Mouse (Mus musculus) heart, embryonic 16.5 days (tissue): ENCODE data around the gene Trex2. TPM values are rescaled to one million over a fixed set of nuclear protein-coding genes. Genes with fewer than 3 reads are reported as not detected.
"Not testable (repeated sequence)": the region's sequence is repeated elsewhere in the genome, so short reads cannot be mapped to it uniquely, and the experiment has no call there.

Experiments
- ATAC-seq: fragments of 200-750 bp; cut with Nextera tagmentation; replicated peaks from 2 replicates; pipeline ENCODE4 v1.8.0; 2017; ENCODE audit warnings: moderate number of reproducible peaks; ENCODE audit not compliant: insufficient read depth, low FRiP score; ENCODE audit errors: extremely low read depth
- H3K27ac ChIP-seq: fragments of 300-500 bp; sonication (generic); 2 replicates; pipeline ENCODE4 v1.5.1; 2014; ENCODE audit warnings: mild to moderate bottlenecking, low read length, control low read depth, moderate library complexity
- H3K27me3 ChIP-seq: fragments of 300-500 bp; sonication (generic); 2 replicates; pipeline ENCODE4 v1.6.1; 2014; ENCODE audit warnings: low read length, mixed read lengths; ENCODE audit not compliant: control insufficient read depth, insufficient read depth
- H3K36me3 ChIP-seq: fragments of 300-500 bp; sonication (generic); 2 replicates; pipeline ENCODE4 v1.6.1; 2014; ENCODE audit not compliant: control insufficient read depth, insufficient read depth
- H3K4me1 ChIP-seq: fragments of 300-500 bp; sonication (generic); 2 replicates; pipeline ENCODE4 v1.6.1; 2014; ENCODE audit warnings: low read length, mixed read lengths; ENCODE audit not compliant: control insufficient read depth, insufficient read depth
- H3K4me2 ChIP-seq: fragments of 300-500 bp; sonication (generic); 2 replicates; pipeline ENCODE4 v1.6.1; 2014; ENCODE audit warnings: low read depth, mild to moderate bottlenecking, control low read depth, low read length
- H3K4me3 ChIP-seq: fragments of 300-500 bp; sonication (generic); 2 replicates; pipeline ENCODE4 v1.5.1; 2014; ENCODE audit warnings: mild to moderate bottlenecking, control low read depth, low read length
- H3K9ac ChIP-seq: fragments of 300-500 bp; sonication (generic); 2 replicates; pipeline ENCODE4 v1.6.1; 2014; ENCODE audit warnings: low read length, control low read depth
- H3K9me3 ChIP-seq: fragments of 300-500 bp; sonication (generic); replicated peaks from 2 replicates; pipeline ENCODE4 v1.6.1; 2016; ENCODE audit warnings: low read length; ENCODE audit not compliant: control insufficient read depth
- WGBS: fragments of 180-500 bp; shearing (Covaris S2); extraction: QIAGEN DNeasy Blood & Tissue Kit; methylation state at CpG from one replicate; pipeline ENCODE4 v1.1.7; 2014; 5-methylcytosine and 5-hydroxymethylcytosine counted together
- polyA plus RNA-seq: library from polyadenylated mRNA; unstranded; fragments of >200 nt; fragmentation: Nextera tagmentation; extraction: Ambion mirVana; gene quantifications from 2 replicates; pipeline ENCODE4 v1.2.1, GENCODE M21; 2015

Gene Trex2
- polyA plus RNA-seq, 1 experiment from 2014 or later = not detected

DNA sequence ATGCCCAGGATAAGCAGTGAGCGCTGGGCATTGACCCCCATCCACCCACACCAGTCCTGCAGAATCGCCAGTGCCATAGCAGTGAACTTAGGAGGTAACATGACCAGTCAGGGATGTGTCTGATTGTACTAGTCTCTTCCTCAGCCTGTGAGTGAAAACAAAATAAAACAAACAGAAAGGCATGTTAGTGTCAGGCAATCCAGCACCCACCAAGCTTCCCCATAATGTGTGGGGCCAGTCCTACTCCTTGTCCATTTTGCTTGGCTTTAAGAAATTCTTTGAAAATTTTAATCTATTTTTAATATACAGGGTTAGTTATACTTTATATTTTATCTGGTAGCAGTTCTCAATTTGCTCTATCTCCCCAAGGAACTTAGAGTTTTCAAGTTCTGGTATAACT is 36.5 kb downstream of the Trex2 start, which contains the start of gene Gm18336:
Gene Gm18336 (minus strand): TSS at position 101 of the 400 bp plus-strand sequence.
- H3K4me2 ChIP-seq, ATAC-seq, H3K36me3 ChIP-seq, H3K9ac ChIP-seq, H3K4me1 ChIP-seq, H3K27me3 ChIP-seq, H3K9me3 ChIP-seq, H3K4me3 ChIP-seq, H3K27ac ChIP-seq: not testable (repeated sequence)
- 76% methylated on average over 2 of the region's 2 CpGs for WGBS

DNA sequence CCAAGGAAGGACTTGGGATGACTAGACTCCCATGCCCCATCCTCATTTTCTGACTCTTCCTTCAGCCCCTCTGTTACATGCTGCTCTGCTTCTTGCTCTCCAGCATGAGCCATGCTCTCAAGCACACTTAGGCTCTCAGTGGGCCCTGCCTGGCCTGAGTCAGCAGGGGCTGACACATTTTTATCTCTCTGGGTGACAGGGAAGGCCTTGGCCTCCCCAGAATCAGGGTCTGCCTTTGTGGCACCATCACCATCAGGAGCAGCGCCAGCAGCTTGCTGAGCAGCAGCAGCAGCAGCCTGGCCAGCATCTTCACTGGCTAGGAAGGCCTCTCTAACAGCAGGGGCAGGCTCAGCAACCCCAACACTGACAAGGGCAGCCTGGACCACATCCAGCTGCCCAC is 38.7 kb downstream of the Trex2 start:
- H3K9me3 ChIP-seq = no peaks in the 10 kb centered on the region
- no peak for ATAC-seq
- WGBS = 73% methylated on average over 1 of the region's 1 CpGs
- no peaks in the 10 kb centered on the region for H3K4me1 ChIP-seq
- H3K27me3 ChIP-seq = no peaks in the 10 kb centered on the region
- H3K9ac ChIP-seq = no peak overlapping the region
- no peak overlapping the region for H3K4me3 ChIP-seq
- no peak overlapping the region for H3K27ac ChIP-seq
- H3K4me2 ChIP-seq = no peak overlapping the region
- no peaks in the 10 kb centered on the region for H3K36me3 ChIP-seq

DNA sequence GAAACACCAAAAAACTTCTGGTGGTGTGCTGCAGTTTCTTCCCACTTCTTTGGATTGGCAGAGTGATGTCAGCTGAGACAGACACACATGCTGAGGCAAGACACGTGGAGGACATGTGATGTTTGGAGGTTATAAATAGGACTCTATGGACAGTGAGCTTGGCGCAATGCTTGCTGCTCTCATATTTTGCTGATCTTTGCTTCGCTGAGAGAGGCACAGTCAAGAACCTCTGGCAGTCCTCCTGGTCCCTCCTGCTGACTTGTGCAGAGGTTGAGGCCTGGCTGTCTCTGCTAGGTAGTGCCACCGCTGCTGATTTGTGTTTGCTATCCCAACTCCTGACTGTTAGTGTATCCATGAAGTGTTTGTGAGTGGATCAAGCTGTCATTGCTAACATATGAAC is 43.7 kb downstream of the Trex2 start:
- Histone ChIP-seq H3K9me3 (no peaks in the 10 kb centered on the region), H3K36me3 (no peaks in the 10 kb centered on the region), H3K4me3 (no peak overlapping the region), H3K4me2 (no peak overlapping the region), H3K9ac (no peak overlapping the region), H3K27me3 (no peaks in the 10 kb centered on the region), H3K4me1 (no peaks in the 10 kb centered on the region), H3K27ac (no peak overlapping the region)
- 63% methylated on average over 4 of the region's 4 CpGs for WGBS
- ATAC-seq = no peak

DNA sequence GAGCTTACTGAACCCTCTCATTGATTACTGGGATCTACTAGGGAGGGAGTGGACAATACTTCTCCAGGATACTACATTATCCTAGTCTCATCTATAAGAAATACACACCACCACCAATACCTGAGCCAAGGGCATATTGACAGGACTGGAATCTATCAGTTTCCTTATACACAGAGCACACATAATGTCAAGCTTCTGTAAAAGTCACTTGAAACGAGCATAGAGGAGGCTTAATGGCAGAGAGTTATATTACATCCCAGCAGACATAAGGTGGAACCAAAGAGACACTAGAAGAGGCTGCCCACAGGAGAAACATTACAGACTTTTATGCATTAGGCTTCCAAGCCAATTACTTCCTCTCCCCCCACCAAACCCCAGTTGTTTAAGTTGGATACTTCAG is 50.2 kb downstream of the Trex2 start:
- H3K27me3 ChIP-seq = no peaks in the 10 kb centered on the region; the same call in 1 of the 2 replicates
- H3K36me3 ChIP-seq = no peaks in the 10 kb centered on the region
- no peak overlapping the region for H3K27ac ChIP-seq
- WGBS = 16% methylated on average over 1 of the region's 1 CpGs
- no peaks in the 10 kb centered on the region for H3K4me1 ChIP-seq
- no peak overlapping the region for H3K9ac ChIP-seq
- no peak overlapping the region for H3K4me3 ChIP-seq
- no peaks in the 10 kb centered on the region for H3K9me3 ChIP-seq
- ATAC-seq = no peak
- no peak overlapping the region for H3K4me2 ChIP-seq

DNA sequence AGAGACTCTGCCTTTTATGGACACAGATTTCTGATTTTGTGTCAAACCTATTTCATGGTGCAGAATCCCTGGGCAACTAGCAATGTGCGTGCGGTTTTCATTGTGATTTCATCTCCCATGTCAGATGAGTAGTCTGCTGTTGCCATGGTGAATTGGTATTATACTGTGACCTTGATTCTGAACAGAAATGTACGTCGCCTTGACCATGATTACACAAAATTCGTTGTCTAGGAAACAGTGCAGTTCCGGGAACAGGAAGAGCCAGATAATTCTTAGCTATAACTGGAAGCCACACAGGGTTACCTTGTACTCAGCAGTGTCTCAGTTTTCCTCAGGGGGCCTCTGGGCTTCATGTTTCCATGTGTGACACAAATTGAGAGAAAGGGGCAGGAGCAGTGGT is 50.7 kb downstream of the Trex2 start:
- Histone ChIP-seq H3K27me3 (no peaks in the 10 kb centered on the region; the same call in 1 of the 2 replicates), H3K4me2 (no peak overlapping the region), H3K4me3 (no peak overlapping the region), H3K27ac (no peak overlapping the region), H3K9ac (no peak overlapping the region), H3K4me1 (no peaks in the 10 kb centered on the region), H3K36me3 (no peaks in the 10 kb centered on the region), H3K9me3 (no peaks in the 10 kb centered on the region)
- ATAC-seq = no peak
- 66% methylated on average over 6 of the region's 6 CpGs for WGBS

Other genes starting within 250 kb of the Trex2 start
- gene Xlr3b, start 243.1 kb downstream of the Trex2 start, polyA plus RNA-seq = 6.3 and 6.5 TPM in 2 replicates
- 2.4 and 4.1 TPM in 2 replicates for gene Xlr4b, start 221.0 kb downstream of the Trex2 start, polyA plus RNA-seq
- 11.8 and 11.9 TPM in 2 replicates for gene F8a, start 207.1 kb downstream of the Trex2 start, polyA plus RNA-seq
- 0.39 and 1.8 TPM in 2 replicates for gene Xlr4c, start 192.2 kb downstream of the Trex2 start, polyA plus RNA-seq
- not detected in 2 replicates for gene Xlr3c, start 170.0 kb downstream of the Trex2 start, polyA plus RNA-seq
- gene Xlr5a, start 142.4 kb downstream of the Trex2 start, polyA plus RNA-seq = not detected in 2 replicates
- not detected in 2 replicates for gene Xlr5c, start 142.4 kb downstream of the Trex2 start, polyA plus RNA-seq
- not detected in 2 replicates for gene Gm45015, start 98.5 kb downstream of the Trex2 start, polyA plus RNA-seq
- 8.4 and 10.0 TPM in 2 replicates for gene Zfp275, start 92.7 kb downstream of the Trex2 start, polyA plus RNA-seq
- gene Gm18336, start 36.6 kb downstream of the Trex2 start, polyA plus RNA-seq = not detected in 2 replicates
- gene Zfp92, start 24.2 kb downstream of the Trex2 start, polyA plus RNA-seq = not detected in 2 replicates
- gene Haus7, start 23.7 kb upstream of the Trex2 start, polyA plus RNA-seq = 40.2 and 42.3 TPM in 2 replicates
- gene Bgn, start 48.3 kb upstream of the Trex2 start, polyA plus RNA-seq = 98.9 and 99.9 TPM in 2 replicates
- gene Atp2b3, start 67.7 kb upstream of the Trex2 start, polyA plus RNA-seq = 0.14 and 0.22 TPM in 2 replicates
- 1.1 and 1.7 TPM in 2 replicates for gene Dusp9, start 204.1 kb upstream of the Trex2 start, polyA plus RNA-seq
- gene Pnck, start 224.8 kb upstream of the Trex2 start, polyA plus RNA-seq = 9.1 and 11.1 TPM in 2 replicates
- 9.2 and 9.9 TPM in 2 replicates for gene Slc6a8, start 237.8 kb upstream of the Trex2 start, polyA plus RNA-seq